Mouse (Mus musculus) small intestine, adult 2 months (tissue): ENCODE data around the gene Gnb3.

Source experiments
- CTCF ChIP-seq: fragments of 200-500 bp; IDR thresholded peaks from 2 replicates; pipeline ENCODE4 v1.5.1; 2012; ENCODE audit warnings: low read depth, mild to moderate bottlenecking, control low read depth, inconsistent platforms, low read length, moderate library complexity, mixed read lengths; ENCODE audit not compliant: insufficient replicate concordance, insufficient read length; ENCODE audit errors: extremely low read depth
- POLR2A ChIP-seq: fragments of 200-500 bp; IDR thresholded peaks from 2 replicates; pipeline ENCODE4 v1.6.1; 2012; ENCODE audit warnings: low read depth, mild to moderate bottlenecking, control low read depth, inconsistent platforms, low read length, moderate library complexity

- no peak for TF ChIP-seq CTCF
- TF ChIP-seq POLR2A = no peak
Observed at GRCm38 (mm10) chr6:124865766-124866362, 25.8 kb upstream of the Gnb3 start.
